Mouse (Mus musculus) layer of hippocampus, postnatal 14 days (tissue): ENCODE results near the gene Fut11. TPM values are rescaled to one million over a fixed set of nuclear protein-coding genes. Genes with fewer than 3 reads are reported as not detected.

Experiments used
- DNase-seq, 2 experiments: peaks; one replicate each; pipeline ENCODE4 v3.0.0; 2021 to 2022; ENCODE audit warnings: low spot score in 2 of 2, mixed read lengths in 1 of 2
- total RNA-seq, 2 experiments: library from RNA; stranded (reverse); gene quantifications; 2 replicates each; pipeline ENCODE4 v1.2.3; 2021

Fut11 gene
- total RNA-seq, 2 experiments from 2014 or later: 18.2 to 18.5 TPM

DNA sequence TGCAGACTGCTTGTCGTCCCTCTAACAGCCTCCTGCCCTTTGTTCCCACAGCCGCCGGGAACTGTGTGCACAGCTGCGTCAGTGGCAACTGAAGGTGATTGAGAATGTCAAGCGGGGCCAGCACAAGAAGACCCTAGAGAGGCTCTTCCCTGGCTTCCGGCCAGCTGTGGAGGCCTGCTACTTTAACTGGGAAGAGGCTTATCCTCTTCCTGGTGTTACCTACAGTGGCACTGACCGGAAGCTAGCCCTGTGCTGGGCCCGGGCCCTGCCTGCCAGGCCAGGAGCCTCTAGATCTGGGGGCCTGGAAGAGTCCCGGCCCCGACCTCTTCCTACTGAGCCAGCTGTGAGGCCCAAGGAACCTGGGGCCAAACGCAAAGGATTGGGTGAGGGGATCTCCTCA is 19.1 kb downstream of the Fut11 start:
- no peak for DNase-seq

DNA sequence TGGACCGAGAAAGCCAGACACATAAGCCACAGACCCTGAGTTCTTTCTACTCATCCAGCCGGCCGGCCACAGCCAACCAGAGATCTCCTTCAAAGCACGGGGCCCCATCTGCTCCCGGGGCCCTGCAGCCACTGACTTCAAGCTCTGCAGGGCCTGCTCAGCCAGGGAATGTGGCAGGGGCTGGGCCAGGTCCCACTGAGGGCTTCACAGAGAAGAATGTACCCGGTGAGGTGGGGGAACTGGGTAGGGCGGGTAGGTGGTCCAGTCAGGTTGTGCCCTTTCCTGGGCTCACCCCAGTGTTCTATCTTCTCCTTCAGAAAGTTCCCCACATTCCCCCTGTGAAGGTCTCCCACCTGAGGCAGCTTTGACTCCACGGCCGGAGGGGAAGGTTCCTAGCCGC is 23.7 kb downstream of the Fut11 start:
- no peak for DNase-seq

GRCm38 (mm10) chr14:20719767-20720166 is 25.0 kb downstream of the Fut11 start:
- DNase-seq: no peak

- DNase-seq: no peak
Measured at GRCm38 (mm10) chr14:20721371-20721770, 26.6 kb downstream of the Fut11 start.

DNA sequence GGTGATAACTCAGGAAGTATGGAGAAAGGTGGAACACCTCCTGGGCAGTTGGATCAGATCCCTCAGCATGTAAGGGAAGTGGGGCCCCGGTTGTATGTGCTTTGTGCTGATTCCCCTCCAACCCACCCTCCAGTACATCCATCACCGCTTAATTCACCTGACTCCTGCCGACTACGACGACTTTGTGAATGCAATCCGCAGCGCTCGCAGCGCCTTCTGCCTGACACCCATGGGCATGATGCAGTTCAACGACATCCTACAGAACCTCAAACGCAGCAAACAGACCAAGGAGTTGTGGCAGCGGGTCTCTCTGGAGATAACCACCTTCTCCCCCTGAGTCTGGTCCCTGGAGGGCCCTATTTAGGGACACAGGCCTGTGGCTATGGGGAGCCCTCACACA is 28.2 kb downstream of the Fut11 start:
- DNase-seq: no peak

DNA sequence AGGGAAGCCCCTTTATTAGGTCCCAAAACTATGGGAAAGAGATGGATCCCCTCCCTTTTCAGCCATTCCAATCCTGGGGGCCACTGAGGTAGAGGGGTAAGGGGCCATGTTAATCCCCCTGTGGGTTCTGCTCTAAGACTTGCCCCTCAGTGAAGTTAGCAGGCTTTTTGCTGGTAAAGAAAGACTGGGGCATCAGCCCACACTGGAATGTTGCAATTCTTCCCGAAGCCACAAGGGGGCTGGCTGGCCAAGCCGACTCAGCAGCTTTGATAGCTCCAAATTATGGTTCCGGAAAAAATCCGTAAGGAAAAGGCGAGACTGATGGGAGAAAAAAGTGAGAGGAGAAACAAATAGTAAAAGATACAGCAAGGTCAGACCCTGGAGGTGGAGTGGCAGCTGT is 29.3 kb downstream of the Fut11 start:
- peak; percentile 71 to 76 for DNase-seq

DNA sequence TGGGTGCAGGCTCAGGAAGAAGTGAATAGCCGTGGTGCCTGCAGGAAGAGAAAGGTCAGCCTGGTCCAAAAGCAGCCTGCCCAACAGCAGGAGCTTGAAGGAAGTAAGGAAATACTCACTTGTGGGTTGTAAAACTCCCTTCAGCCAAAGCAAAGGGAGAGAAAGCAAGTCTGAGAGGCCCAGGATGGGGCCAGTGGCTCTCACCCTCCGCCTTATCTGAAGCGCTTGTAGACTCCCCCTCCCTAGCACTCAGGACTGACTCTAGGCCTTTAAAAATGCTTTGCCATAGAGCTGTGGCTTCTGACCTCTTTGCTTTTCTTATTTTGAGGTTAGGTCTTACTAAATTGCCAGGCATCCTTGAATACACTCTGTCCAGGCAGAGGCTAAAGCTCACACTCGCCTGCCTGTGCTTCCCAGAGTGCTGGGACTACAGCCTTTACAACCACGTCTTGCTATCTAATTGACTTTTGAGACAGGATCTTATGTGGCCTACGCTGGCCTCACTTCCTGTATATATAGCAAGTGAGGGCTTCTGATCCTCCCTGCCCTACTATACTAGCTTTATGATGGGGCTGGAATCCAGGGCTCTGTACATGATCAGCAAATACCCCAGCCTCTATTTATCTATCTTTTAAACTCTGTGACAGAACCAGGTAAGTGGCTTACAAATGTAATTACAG is 31.0 kb downstream of the Fut11 start:
- DNase-seq: no peak

DNA sequence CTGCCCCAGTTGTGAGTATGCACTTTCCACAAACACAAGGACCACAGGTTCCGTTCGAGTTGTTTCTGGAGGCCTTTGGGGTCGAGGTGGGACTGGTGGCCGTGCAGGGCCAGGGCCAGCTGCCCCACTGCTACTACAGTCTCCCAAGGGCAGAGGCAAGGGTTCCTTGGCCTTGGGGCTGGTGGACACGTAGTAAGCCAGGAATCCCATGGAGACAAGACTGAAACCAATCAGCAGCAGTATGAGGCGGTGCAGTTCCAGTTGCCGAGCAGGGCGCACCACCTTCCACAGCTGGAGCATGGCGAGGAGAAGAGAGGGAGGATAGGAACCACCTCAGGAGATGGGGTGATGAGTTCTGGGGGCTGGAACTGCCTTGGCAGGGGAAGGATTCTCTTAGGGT is 35.1 kb downstream of the Fut11 start:
- DNase-seq: no peak

DNA sequence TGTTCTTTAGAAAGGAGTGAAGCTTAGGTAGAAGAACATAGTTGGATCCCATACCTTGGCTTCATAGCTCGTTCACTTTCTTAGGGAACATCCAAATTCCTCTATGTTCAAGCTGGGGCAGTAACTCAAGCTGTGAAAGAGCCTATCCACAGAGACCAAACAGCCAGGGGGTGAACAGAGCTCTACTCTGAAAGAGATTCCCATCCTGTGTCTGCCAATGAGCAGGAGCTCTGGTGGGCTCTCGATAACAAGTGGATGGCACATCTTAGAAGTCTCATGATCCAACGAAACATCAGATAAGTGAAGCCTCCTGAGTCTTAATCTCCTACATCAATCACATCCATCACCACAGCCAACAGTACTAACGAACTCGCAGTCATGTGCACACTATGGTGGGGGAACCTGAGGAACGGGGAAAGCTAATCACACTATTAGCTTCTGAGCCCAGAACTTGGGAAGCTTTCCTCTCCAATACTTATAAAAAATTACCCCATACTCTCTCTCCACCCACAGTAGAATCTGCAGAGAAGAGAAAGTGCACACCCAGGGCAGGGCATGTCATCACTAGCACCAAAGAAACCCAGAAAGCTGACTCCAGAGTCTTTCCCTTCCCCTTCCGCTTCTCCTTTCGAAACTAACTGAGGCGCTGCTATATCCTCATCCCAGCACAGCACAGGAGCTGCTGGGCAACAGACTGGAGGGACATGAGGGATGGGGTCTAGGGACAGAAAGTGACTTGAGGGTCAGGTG is 36.3 kb downstream of the Fut11 start:
- no peak for DNase-seq

DNA sequence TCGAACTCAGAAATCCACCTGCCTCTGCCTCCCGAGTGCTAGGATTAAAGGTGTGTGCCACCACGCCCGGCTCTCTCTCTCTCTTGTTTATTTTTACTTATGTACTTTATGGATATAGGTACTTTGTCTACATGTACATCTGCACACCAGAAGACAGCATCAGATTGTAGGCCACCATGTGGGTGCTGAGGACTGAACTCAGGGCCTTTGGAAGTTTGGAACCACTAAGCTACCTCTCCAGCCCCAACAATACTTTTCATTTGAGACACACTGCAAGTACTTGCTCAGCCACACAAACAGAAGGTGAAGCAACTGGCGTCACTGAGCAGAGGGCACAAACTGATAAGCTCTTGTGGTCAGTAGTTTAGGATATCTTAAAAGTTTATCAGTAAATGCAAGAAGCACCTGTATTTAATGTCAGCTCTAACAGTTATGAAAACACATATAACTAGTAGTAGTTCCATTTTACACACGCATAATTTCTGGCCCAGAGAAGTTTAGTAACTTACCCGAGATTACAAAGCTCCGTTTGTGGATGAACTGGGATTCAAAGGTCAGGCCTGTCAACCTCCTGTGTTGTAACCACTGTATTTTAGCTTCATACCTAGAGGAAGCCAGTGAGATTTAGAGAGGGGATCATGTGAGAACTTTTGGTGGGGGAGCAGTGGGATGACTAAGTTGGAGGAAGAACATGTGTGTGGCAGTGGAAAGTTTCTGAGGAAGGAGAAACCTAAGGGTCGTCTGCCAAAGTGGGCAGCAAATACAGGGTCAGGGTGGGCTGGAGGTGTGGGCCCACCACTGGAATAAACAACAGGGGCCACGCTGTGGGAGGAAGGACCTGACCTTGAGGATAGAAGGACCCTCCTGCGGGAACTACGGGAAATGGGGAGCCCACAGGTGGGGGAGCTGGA is 38.5 kb downstream of the Fut11 start:
- no peak for DNase-seq

DNA sequence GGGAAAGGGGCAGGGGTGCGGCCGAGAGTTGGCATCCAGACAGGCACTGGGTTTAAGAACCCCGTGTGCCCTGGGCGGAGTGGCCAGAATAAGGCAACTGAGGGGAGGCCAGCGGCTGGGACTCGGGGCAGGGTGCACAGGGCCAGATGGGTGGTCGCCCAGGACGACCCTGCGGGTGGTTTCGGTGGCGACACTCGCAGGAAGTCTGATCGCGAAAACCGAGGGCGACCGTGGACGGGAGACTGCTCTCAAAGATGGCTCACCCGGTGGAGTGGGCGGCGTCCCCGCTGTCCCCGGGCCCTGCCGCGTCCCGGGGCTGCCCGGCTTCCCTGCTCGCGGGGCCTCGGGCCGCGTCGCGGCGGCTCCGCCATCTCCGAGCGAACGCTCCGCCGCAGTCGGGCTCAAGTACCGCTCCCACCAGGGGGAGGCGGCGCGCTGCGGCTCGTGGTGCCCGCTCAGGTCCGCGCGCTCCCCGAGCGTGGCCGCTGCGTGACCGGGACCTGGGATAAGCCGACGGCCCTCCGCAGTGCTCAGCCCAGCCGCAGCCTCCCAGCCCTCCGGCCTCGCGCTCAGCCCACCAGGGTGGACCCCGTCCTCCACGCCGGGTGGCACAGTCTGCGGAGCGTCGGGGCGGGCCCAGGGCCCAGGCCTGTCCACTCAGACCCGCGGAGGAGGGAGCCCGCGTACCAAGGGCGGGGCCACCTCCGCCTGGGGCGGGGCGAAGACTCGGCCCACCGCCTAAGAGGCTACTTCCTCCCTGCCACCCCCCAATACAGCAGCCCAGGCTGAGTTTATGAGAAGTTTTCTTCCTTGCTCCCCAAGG is 39.4 kb downstream of the Fut11 start, which contains the start of gene Ndst2:
Gene Ndst2 (minus strand): TSS at position 611 of the 823 bp plus-strand sequence.
- peak; percentile 79 to 88 for DNase-seq

- DNase-seq: no peak
Measured at GRCm38 (mm10) chr14:20735052-20735451, 40.3 kb downstream of the Fut11 start.

GRCm38 (mm10) chr14:20735892-20736390 is 41.2 kb downstream of the Fut11 start:
- DNase-seq: no peak

DNA sequence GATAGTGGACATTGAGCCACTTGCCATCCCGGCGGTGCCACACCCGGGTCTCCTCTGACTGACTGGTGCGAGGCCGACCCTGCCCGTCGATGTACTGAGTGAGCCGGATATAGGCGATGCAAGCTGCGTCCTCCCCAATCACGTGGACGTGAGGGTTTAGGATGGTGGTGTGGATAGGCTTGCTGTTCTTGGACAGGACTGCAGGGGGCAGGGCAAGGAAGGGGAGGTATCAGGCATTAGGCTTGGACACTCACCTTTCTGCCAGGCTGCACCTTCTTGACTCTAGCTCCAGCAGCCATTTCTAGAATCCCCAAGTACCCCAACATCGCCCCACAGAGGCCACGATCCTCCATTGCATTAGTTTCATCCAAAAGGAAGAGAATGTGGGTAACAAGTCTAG is 42.5 kb downstream of the Fut11 start:
- DNase-seq: no peak

- DNase-seq: no peak
Measured at GRCm38 (mm10) chr14:20738511-20738910, 43.7 kb downstream of the Fut11 start.

DNA sequence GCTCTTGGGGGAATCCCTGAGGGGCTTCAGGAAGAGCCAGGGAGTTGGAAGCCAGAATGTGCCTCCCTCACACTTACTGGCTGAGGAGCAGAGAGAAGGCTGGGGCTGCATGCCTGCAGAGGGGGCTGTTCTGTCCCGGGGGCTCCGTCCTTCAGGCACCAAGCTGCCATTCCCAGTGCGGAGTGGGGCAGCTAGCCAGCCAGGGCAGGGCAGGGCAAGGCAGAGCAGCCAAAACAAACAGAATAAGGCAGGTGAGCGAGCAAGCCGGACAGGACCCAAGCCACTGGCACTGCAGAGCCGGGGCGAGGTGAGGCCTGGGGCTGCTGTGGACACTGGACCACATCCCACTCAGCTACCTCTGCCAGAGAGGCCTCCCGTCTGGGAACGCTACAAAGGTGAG is 46.5 kb downstream of the Fut11 start:
- no peak for DNase-seq

DNA sequence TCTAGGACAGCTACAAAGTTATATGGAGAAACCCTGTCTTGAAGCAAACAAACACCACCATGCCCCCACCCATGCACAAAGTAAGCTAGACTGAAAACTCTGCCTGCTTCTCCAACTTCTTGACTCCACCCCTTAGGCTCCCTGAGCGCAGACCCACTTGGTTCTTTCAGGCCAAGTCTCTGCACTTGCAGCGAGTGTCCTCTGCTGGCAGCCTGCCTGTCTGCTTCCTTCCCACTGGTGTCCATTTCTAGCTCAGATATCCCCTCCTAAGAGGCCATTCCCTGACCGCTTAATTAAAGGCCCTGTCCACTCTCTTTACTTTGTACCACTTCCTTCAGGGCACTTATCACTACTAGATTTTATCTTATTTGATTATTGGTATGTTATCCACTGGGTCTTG is 48.8 kb downstream of the Fut11 start:
- DNase-seq: no peak

- no peak for DNase-seq
Measured at GRCm38 (mm10) chr14:20746935-20747334, 52.2 kb downstream of the Fut11 start.

DNA sequence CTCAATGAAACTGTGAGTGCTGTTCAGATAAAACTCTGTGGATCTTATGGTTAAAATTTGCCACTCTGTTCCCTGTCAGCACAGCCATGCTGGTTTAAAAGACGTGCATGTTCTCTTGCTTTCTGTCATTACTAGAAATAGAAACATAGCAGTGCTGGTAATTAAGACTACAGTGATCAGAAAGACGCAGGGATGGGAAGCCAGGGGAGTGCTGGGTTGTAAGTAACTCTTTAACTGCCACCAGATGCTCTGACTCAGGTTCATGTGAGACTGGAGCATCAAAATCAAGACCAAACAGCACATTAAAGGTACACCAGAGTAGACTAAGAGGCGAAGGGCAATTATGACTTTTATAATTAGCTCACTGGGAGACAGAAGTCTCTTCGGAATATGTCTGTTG is 53.6 kb downstream of the Fut11 start:
- no peak for DNase-seq

GRCm38 (mm10) chr14:20749494-20750051 is 54.8 kb downstream of the Fut11 start:
- DNase-seq: no peak
